Mouse (Mus musculus): ENCODE measurements around the gene Spns3. TPM values are rescaled to one million over a fixed set of nuclear protein-coding genes. Genes with fewer than 3 reads are reported as not detected.
A peak's percentile ranks its signal among the peaks of the same experiment; 100 is the strongest.

The Spns3 gene
- polyA plus RNA-seq, 1 experiment from 2014 or later: 0.14 TPM

DNA sequence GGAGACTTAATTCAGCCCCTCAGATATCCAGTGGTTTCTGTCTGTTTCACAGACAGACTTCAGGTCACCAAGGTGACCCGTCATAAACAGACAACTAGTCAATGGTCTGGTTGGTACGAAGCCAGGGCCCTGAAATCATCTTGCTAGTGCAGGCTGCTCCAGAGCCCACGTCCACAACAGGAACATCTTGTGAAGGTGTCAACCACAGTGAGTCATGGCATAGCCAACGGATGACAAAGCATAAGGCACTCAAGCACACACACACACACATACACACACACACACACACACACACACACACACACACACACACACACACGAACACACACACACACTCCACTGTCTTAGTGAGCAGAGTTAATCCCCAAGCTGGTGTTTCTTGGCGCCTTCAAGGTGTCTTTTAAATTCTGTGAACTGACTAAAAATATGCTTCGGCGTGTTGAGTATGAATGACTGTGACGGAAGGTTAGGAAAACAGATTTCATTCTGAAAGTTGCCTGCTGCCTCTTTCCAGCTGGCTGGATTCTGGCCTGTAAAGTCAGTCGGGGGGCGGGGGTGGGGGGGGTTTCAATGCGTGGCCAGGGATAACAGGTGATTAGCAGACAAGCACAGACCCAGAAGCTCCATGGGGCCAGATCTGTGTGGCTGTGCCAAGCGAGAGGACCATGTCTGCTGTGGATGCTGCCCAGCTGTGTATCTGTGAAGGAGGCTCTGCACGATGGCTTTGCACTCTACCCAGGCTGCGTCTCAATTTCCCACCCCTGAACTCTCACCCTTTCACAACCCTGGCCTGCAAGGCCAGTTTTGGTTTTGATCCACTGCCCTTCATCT, 59.0 kb downstream of the Spns3 start:
- Histone ChIP-seq H3K9ac (no peak overlapping the region), H3K27ac (no peak overlapping the region), H3K36me3 (no peaks in the 10 kb centered on the region), H3K27me3 (peaks cover 52% of the 10 kb centered on the region), H3K4me1 (replicated peaks) (peaks cover 18% of the 10 kb centered on the region), H3K9me3 (replicated peaks) (no peaks in the 10 kb centered on the region), H3K4me2 (no peak overlapping the region), H3K4me3 (no peak overlapping the region)
- ATAC-seq (replicated peaks; ENCODE audit: insufficient number of reproducible peaks, insufficient read depth, low FRiP score, low read depth): no peak
- 56% methylated on average over 15 of the region's 15 CpGs for WGBS

- Histone ChIP-seq H3K36me3 (no peaks in the 10 kb centered on the region), H3K27ac (no peak within 1 kb of the TSS), H3K4me1 (replicated peaks) (peaks cover 29% of the 10 kb centered on the region), H3K9ac (peak within 1 kb of the TSS; percentile 57), H3K27me3 (peaks cover 59% of the 10 kb centered on the region), H3K4me2 (peak within 1 kb of the TSS; percentile 98), H3K4me3 (peak within 1 kb of the TSS; percentile 66), H3K9me3 (replicated peaks) (no peaks in the 10 kb centered on the region)
- ATAC-seq (replicated peaks; ENCODE audit: insufficient number of reproducible peaks, insufficient read depth, low FRiP score, low read depth): peak; percentile 92
- WGBS: under 1% methylated on average over 36 of the region's 42 CpGs
Observed at GRCm38 (mm10) chr11:72489881-72490301, 60.4 kb downstream of the Spns3 start, which contains the start of gene Spns2. Gene Spns2, minus strand, starts transcription at chr11:72489904.

DNA sequence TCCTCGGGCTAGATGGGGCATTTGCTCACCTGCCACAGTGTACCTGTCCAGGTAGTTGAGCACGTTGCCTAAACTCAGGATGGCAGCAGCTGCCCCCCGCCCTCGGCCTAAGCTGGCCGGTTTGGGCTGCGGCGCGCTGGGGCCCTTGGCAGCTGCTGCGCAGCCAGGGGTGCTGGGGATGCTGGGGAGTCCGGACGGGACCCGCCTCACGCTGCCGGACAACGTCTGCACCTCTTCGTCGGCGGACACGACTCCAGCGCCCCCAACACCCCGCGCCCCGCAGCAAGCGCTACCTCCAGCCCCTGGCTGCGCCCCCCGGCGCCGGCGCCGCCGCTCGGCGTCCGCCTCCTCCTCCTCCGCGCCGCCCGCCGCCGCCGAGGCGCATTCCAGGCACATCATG, 60.9 kb downstream of the Spns3 start:
- H3K4me2 ChIP-seq: peak overlapping the region; percentile 98
- H3K9ac ChIP-seq: peak overlapping the region; percentile 57
- peak overlapping the region; percentile 66 for H3K4me3 ChIP-seq
- WGBS: under 1% methylated on average over 33 of the region's 42 CpGs
- H3K27me3 ChIP-seq: peaks cover 59% of the 10 kb centered on the region
- no peaks in the 10 kb centered on the region for H3K9me3 ChIP-seq (replicated peaks)
- no peak overlapping the region for H3K27ac ChIP-seq
- peak; percentile 25; the same call in 1 of the 2 replicates for ATAC-seq (replicated peaks; ENCODE audit: insufficient number of reproducible peaks, insufficient read depth, low FRiP score, low read depth)
- H3K36me3 ChIP-seq: no peaks in the 10 kb centered on the region
- H3K4me1 ChIP-seq (replicated peaks): peaks cover 33% of the 10 kb centered on the region

DNA sequence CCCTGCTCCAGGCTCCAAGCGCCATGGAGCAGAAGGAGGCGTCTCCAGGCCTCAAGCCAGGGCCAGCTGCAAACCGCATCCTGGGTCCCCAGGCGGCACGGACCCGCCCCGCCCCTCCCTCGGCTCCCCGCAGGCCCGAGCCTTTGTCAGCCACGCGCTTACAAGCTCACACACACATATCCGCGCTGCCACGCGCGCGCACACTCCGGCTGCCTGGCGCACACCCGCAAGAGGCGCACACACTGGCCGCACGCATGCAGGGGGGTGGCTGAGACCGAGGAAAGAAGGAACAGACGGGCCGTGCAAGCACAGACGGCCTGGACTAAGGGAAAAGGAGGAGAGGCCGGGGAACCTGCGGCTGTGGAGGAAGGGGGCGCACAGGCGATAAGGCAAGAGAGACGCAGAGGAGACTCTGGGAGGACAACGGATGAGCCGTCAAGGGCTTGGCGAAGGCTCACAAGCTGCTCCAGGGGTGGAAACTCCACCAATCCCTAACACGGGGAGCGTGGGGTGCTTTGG, 61.5 kb downstream of the Spns3 start:
- Histone ChIP-seq H3K4me1 (replicated peaks) (peaks cover 33% of the 10 kb centered on the region), H3K27me3 (peaks cover 59% of the 10 kb centered on the region), H3K4me3 (peak overlapping the region; percentile 66), H3K9ac (peak overlapping the region; percentile 57), H3K36me3 (no peaks in the 10 kb centered on the region), H3K4me2 (peak overlapping the region; percentile 98), H3K9me3 (replicated peaks) (no peaks in the 10 kb centered on the region), H3K27ac (no peak overlapping the region)
- no peak for ATAC-seq (replicated peaks; ENCODE audit: insufficient number of reproducible peaks, insufficient read depth, low FRiP score, low read depth)
- under 1% methylated on average over 38 of the region's 38 CpGs for WGBS

- 88% methylated on average over 2 of the region's 2 CpGs for WGBS
- 0 out of 2 replicates have a peak overlapping the region, but pooled peaks have one; percentile 22 for H3K27ac ChIP-seq
Observed at GRCm38 (mm10) chr11:72487739-72488138, 62.6 kb downstream of the Spns3 start.

GRCm38 (mm10) chr11:72487171-72487570, 63.1 kb downstream of the Spns3 start:
- Histone ChIP-seq H3K27ac (0 out of 2 replicates have a peak overlapping the region, but pooled peaks have one; percentile 22), H3K27me3 (peaks cover 54% of the 10 kb centered on the region), H3K9ac (no peak overlapping the region), H3K4me2 (peak overlapping the region; percentile 98), H3K36me3 (no peaks in the 10 kb centered on the region), H3K4me1 (replicated peaks) (peaks cover 37% of the 10 kb centered on the region), H3K4me3 (no peak overlapping the region), H3K9me3 (replicated peaks) (no peaks in the 10 kb centered on the region)
- WGBS: 58% methylated on average over 5 of the region's 5 CpGs
- ATAC-seq (replicated peaks; ENCODE audit: insufficient number of reproducible peaks, insufficient read depth, low FRiP score, low read depth): no peak

More at GRCm38 (mm10) chr11:72487739-72488138, 62.6 kb downstream of the Spns3 start:
- no peak overlapping the region for H3K9ac ChIP-seq
- peaks cover 54% of the 10 kb centered on the region for H3K27me3 ChIP-seq
- no peak for ATAC-seq (replicated peaks; ENCODE audit: insufficient number of reproducible peaks, insufficient read depth, low FRiP score, low read depth)
- H3K4me3 ChIP-seq: peak overlapping the region; percentile 66
- H3K4me2 ChIP-seq: peak overlapping the region; percentile 98
- H3K9me3 ChIP-seq (replicated peaks): no peaks in the 10 kb centered on the region
- H3K36me3 ChIP-seq: no peaks in the 10 kb centered on the region
- peaks cover 36% of the 10 kb centered on the region for H3K4me1 ChIP-seq (replicated peaks)

DNA sequence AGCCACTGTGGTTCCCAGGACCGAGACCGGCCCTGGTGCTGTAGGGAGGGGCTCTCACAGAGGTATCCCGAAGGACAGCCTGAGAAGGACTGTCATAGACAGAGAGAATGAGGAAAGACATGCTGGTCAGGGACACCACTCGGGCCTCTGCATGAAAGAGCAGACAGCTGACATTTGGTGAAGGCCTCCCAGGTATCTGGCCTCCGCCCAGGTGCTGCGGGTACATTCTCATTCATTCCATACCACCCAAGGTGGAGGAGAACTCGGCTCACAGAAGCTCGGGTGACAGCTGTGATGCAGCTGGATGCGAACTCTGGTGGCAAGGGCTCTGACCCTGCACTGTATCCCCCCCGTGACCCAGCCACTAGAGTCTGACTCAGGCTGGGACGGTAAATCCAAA, 64.3 kb downstream of the Spns3 start:
- peaks cover 44% of the 10 kb centered on the region for H3K4me1 ChIP-seq (replicated peaks)
- H3K27me3 ChIP-seq: peaks cover 49% of the 10 kb centered on the region
- 72% methylated on average over 11 of the region's 11 CpGs for WGBS
- no peak overlapping the region for H3K27ac ChIP-seq
- no peaks in the 10 kb centered on the region for H3K9me3 ChIP-seq (replicated peaks)
- no peak for ATAC-seq (replicated peaks; ENCODE audit: insufficient number of reproducible peaks, insufficient read depth, low FRiP score, low read depth)
- no peak overlapping the region for H3K4me3 ChIP-seq
- H3K9ac ChIP-seq: no peak overlapping the region
- H3K4me2 ChIP-seq: no peak overlapping the region
- H3K36me3 ChIP-seq: no peaks in the 10 kb centered on the region

- Histone ChIP-seq H3K4me2 (no peak overlapping the region), H3K36me3 (no peaks in the 10 kb centered on the region), H3K9me3 (replicated peaks) (no peaks in the 10 kb centered on the region), H3K4me3 (no peak overlapping the region), H3K4me1 (replicated peaks) (peaks cover 44% of the 10 kb centered on the region), H3K27me3 (peaks cover 41% of the 10 kb centered on the region), H3K9ac (no peak overlapping the region), H3K27ac (no peak overlapping the region)
- 59% methylated on average over 5 of the region's 5 CpGs for WGBS
- no peak for ATAC-seq (replicated peaks; ENCODE audit: insufficient number of reproducible peaks, insufficient read depth, low FRiP score, low read depth)
Observed at GRCm38 (mm10) chr11:72485157-72485556, 65.1 kb downstream of the Spns3 start.

GRCm38 (mm10) chr11:72484549-72484948, 65.8 kb downstream of the Spns3 start:
- ATAC-seq (replicated peaks; ENCODE audit: insufficient number of reproducible peaks, insufficient read depth, low FRiP score, low read depth): no peak
- Histone ChIP-seq H3K27me3 (peaks cover 37% of the 10 kb centered on the region), H3K4me1 (replicated peaks) (peaks cover 42% of the 10 kb centered on the region), H3K9ac (no peak overlapping the region), H3K4me3 (no peak overlapping the region), H3K4me2 (no peak overlapping the region), H3K9me3 (replicated peaks) (no peaks in the 10 kb centered on the region), H3K27ac (no peak overlapping the region), H3K36me3 (no peaks in the 10 kb centered on the region)
- WGBS: 39% methylated on average over 6 of the region's 6 CpGs

GRCm38 (mm10) chr11:72481952-72482351, 68.4 kb downstream of the Spns3 start:
- Histone ChIP-seq H3K36me3 (no peaks in the 10 kb centered on the region), H3K27ac (no peak overlapping the region), H3K4me2 (no peak overlapping the region), H3K9ac (no peak overlapping the region), H3K4me3 (no peak overlapping the region), H3K27me3 (peaks cover 12% of the 10 kb centered on the region), H3K9me3 (replicated peaks) (no peaks in the 10 kb centered on the region), H3K4me1 (replicated peaks) (peaks cover 38% of the 10 kb centered on the region)
- ATAC-seq (replicated peaks; ENCODE audit: insufficient number of reproducible peaks, insufficient read depth, low FRiP score, low read depth): no peak
- WGBS: 51% methylated on average over 4 of the region's 4 CpGs

GRCm38 (mm10) chr11:72481313-72481712, 69.0 kb downstream of the Spns3 start:
- no peaks in the 10 kb centered on the region for H3K9me3 ChIP-seq (replicated peaks)
- no peak overlapping the region for H3K4me2 ChIP-seq
- H3K27ac ChIP-seq: no peak overlapping the region
- H3K9ac ChIP-seq: no peak overlapping the region
- H3K4me3 ChIP-seq: no peak overlapping the region
- 65% methylated on average over 5 of the region's 5 CpGs for WGBS
- H3K4me1 ChIP-seq (replicated peaks): peaks cover 38% of the 10 kb centered on the region
- H3K36me3 ChIP-seq: no peaks in the 10 kb centered on the region
- H3K27me3 ChIP-seq: peaks cover 7% of the 10 kb centered on the region; the same call in 1 of the 2 replicates
- no peak for ATAC-seq (replicated peaks; ENCODE audit: insufficient number of reproducible peaks, insufficient read depth, low FRiP score, low read depth)

Measured in heart, embryonic 15.5 days (tissue).